Mouse (Mus musculus): Measurements from ENCODE around the gene Pacrg. TPM values are rescaled to one million over a fixed set of nuclear protein-coding genes. Genes with fewer than 3 reads are reported as not detected.

The Pacrg gene
- polyA plus RNA-seq, 1 experiment from 2014 or later = 4.1 TPM

DNA sequence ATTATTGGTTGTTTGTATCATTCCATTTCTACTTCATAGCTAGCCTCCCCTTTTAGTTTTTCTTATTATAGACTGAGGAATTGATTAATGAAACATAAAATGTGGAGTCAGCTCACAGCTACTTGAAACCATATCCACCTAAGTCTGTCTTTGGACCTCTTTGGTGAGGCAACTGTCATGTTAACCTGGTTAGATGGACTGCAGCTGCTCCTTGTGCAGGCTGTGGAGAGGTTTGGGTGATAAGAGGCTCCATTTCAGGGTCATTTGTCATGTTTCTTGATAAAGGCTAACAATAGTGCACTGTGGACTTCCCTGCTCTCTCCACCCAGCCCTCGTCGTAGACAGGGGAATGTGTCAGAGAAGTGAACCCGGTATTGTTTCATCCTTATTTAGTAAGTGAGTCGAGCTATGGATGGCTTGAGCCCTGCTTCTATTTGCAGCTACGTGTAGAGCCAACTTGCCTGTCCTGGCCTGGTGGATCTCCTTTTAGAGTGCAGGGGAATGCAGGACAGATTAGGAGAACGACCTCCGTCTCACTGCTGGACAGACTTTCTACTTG lies 366.2 kb downstream of the Pacrg start:
- WGBS = 80% methylated on average over 7 of the region's 7 CpGs
- no peaks in the 10 kb centered on the region for H3K36me3 ChIP-seq (ENCODE audit: poor library complexity, severe bottlenecking)
- H3K4me2 ChIP-seq = no peak overlapping the region
- no peak overlapping the region for H3K9ac ChIP-seq
- H3K27me3 ChIP-seq = no peaks in the 10 kb centered on the region
- no peak overlapping the region for H3K27ac ChIP-seq
- H3K9me3 ChIP-seq (replicated peaks) = no peaks in the 10 kb centered on the region
- H3K4me3 ChIP-seq = no peak overlapping the region
- peaks cover 13% of the 10 kb centered on the region for H3K4me1 ChIP-seq
- ATAC-seq = no peak

DNA sequence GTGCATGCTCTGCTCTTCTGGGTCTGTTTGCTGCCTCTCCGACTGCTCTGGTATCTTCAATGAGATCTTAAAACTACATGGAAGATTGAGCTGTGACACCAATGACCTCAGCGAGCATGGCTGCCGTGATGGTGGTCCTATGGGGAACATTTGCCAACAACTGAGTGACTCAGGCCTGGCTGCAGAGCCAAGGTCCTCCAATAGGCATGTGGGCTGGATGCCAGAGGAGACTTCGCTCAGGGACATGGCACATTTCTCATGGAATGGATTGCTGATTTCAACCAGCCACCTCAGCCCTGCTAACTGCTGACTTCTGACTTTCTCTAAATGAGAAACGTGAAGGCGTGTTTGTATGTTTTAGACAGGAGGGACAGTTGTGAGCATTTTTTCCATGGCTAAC lies 366.9 kb downstream of the Pacrg start:
- Histone ChIP-seq H3K4me1 (peaks cover 13% of the 10 kb centered on the region), H3K4me2 (no peak overlapping the region), H3K4me3 (no peak overlapping the region), H3K36me3 (ENCODE audit: poor library complexity, severe bottlenecking) (no peaks in the 10 kb centered on the region), H3K27me3 (no peaks in the 10 kb centered on the region), H3K9ac (no peak overlapping the region), H3K27ac (no peak overlapping the region), H3K9me3 (replicated peaks) (no peaks in the 10 kb centered on the region)
- WGBS = 92% methylated on average over 6 of the region's 6 CpGs
- no peak for ATAC-seq

DNA sequence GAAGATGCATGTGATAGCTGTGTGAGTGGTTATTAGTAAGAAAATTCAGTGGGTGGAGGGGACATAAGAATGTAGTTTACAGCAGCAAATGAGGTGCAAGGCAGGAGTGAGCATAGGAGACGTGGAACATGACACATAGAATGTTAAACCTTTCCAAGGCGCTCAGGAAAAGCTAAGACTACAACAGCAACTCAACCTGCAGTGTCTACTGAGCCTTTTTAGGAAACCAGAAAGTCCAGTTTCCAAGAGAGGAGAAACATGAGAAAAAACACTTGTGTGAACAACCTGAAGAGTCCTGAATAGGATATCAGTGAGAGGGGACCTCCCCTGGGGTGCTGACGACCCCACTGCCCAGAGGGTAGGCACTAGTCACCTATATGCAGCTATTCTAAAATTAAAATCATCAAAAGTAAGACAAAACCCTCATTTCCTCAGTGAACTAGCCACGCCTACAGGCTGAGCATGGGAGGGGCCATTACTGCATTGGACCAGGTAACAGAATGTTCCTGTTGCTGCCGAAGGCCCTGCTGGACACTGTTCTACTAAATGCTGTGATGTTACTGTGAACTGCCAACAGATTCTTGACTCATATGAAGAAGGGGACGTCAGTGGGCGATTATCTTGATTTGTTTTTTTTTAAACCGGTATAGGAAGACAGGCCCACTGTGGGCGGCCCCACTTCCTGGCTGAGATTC lies 370.1 kb downstream of the Pacrg start:
- no peak overlapping the region for H3K9ac ChIP-seq
- no peak overlapping the region for H3K4me2 ChIP-seq
- no peak overlapping the region for H3K27ac ChIP-seq
- ATAC-seq = no peak
- H3K27me3 ChIP-seq = no peaks in the 10 kb centered on the region
- no peak overlapping the region for H3K4me3 ChIP-seq
- 89% methylated on average over 9 of the region's 9 CpGs for WGBS
- H3K4me1 ChIP-seq = no peaks in the 10 kb centered on the region
- H3K9me3 ChIP-seq (replicated peaks) = no peaks in the 10 kb centered on the region
- H3K36me3 ChIP-seq (ENCODE audit: poor library complexity, severe bottlenecking) = no peaks in the 10 kb centered on the region

DNA sequence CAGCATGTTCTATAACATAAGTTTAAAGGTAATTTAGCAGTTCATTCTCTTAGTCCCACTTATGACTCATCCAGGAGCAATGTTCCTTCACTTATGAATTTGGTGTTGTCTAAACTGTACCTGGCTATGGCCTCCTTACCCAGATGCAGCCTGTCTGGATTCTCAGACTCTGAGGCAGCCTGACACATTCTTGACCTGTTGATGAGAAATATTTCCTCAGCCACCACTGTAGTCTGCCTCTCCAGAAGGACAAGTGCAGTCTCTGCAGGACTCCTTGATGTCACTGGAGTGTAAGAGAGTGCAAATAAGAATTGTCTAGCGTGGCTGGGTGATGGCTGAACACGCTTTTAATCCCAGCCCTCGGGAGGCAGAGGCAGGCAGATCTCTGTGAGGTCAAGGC lies 373.0 kb downstream of the Pacrg start:
- no peak overlapping the region for H3K27ac ChIP-seq
- no peak for ATAC-seq
- no peaks in the 10 kb centered on the region for H3K27me3 ChIP-seq
- no peaks in the 10 kb centered on the region for H3K9me3 ChIP-seq (replicated peaks)
- H3K4me3 ChIP-seq = no peak overlapping the region
- whole genome bisulfite sequencing = 80% methylated on average over 3 of the region's 3 CpGs
- no peaks in the 10 kb centered on the region for H3K4me1 ChIP-seq
- no peaks in the 10 kb centered on the region for H3K36me3 ChIP-seq (ENCODE audit: poor library complexity, severe bottlenecking)
- no peak overlapping the region for H3K4me2 ChIP-seq
- H3K9ac ChIP-seq = no peak overlapping the region

DNA sequence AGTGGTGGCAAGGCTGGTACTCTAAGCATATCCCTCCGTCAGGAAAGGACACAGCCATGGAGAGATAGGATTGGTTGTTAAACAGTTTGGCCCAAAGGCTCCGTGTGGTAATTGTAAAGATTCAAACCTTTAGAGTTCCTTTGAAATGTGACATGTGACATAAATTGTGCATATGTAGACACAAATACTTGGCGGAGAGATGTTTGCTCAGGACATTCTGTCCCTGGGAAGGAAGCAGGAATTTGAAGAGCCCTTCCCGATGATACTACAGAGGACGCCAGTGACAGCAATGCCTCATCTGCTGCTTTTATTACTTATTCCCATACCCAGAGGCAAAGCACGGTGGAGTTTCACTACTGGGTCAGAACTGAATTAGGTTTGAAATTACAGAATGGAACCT lies 374.6 kb downstream of the Pacrg start:
- H3K9me3 ChIP-seq (replicated peaks) = no peaks in the 10 kb centered on the region
- no peaks in the 10 kb centered on the region for H3K4me1 ChIP-seq
- H3K4me3 ChIP-seq = no peak overlapping the region
- H3K36me3 ChIP-seq (ENCODE audit: poor library complexity, severe bottlenecking) = no peaks in the 10 kb centered on the region
- 91% methylated on average over 6 of the region's 6 CpGs for WGBS
- no peak overlapping the region for H3K4me2 ChIP-seq
- H3K27me3 ChIP-seq = no peaks in the 10 kb centered on the region
- H3K27ac ChIP-seq = no peak overlapping the region
- ATAC-seq = no peak
- no peak overlapping the region for H3K9ac ChIP-seq

DNA sequence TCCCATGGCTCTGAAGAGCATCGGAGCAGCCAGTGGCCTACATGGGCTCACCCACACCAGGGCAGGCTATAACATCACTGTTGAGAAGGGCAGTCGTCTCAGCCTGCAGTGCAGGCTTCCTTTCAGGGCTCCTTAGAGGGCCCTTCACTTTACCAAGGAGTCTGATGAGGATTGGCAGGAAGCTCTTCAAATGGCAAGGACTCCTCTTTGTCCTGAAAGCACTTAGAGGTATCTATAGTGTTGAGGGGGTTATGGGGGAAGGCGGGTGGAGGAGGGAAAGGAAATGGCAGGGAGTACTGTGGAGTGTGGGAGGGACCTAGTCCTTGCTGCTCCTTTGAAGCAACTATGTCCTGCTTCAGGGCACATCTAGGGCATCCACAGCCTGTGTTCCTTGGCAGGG lies 375.4 kb downstream of the Pacrg start:
- no peaks in the 10 kb centered on the region for H3K9me3 ChIP-seq (replicated peaks)
- 63% methylated on average over 2 of the region's 3 CpGs for WGBS
- H3K9ac ChIP-seq = no peak overlapping the region
- H3K4me3 ChIP-seq = no peak overlapping the region
- H3K4me1 ChIP-seq = no peaks in the 10 kb centered on the region
- no peaks in the 10 kb centered on the region for H3K27me3 ChIP-seq
- H3K27ac ChIP-seq = no peak overlapping the region
- ATAC-seq = no peak
- no peaks in the 10 kb centered on the region for H3K36me3 ChIP-seq (ENCODE audit: poor library complexity, severe bottlenecking)
- H3K4me2 ChIP-seq = no peak overlapping the region

DNA sequence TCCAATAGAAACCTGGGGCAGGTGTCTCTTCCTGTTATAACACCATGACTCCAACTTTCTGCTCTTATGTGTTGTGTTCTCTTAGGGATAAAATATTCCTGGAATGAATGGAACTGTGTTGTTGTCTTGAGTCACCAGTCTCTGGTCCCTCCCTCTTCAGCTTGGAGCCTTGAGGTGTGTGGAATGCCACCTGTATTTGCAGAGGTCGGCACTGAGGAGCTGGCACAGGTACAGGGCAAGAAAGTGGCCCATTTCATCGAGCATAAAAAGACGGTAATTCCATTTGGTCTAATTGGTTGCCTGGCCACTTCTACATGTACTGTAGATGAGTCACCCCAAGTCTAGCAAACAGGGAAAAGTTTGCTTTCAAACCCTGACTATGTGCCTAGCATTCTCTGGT lies 376.5 kb downstream of the Pacrg start:
- H3K4me2 ChIP-seq = no peak overlapping the region
- no peak overlapping the region for H3K9ac ChIP-seq
- WGBS = 93% methylated on average over 3 of the region's 3 CpGs
- no peak for ATAC-seq
- no peaks in the 10 kb centered on the region for H3K36me3 ChIP-seq (ENCODE audit: poor library complexity, severe bottlenecking)
- H3K9me3 ChIP-seq (replicated peaks) = no peaks in the 10 kb centered on the region
- H3K4me1 ChIP-seq = no peaks in the 10 kb centered on the region
- no peak overlapping the region for H3K4me3 ChIP-seq
- H3K27ac ChIP-seq = no peak overlapping the region
- H3K27me3 ChIP-seq = no peaks in the 10 kb centered on the region

DNA sequence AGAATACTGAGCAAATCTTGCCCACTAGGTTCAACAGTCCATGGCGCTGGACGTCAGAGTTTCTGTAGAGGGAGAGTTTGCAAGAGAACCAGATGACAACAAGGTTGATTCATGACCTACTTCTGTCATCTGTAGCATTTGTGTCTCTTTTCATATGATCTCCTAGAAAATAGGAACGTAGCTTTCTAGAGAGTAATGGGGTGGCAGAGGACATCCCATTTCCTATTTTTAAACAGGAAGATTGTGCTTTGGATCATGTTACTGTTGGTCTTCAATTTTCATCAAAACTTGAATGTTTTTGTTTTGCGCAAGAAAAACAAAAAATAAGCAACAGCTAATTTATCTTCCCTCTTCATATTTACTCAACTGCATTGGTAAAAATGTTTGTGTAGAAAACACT lies 379.2 kb downstream of the Pacrg start:
- no peaks in the 10 kb centered on the region for H3K9me3 ChIP-seq (replicated peaks)
- no peak overlapping the region for H3K9ac ChIP-seq
- H3K4me1 ChIP-seq = no peaks in the 10 kb centered on the region
- WGBS = 96% methylated on average over 4 of the region's 4 CpGs
- no peak overlapping the region for H3K4me2 ChIP-seq
- no peak for ATAC-seq
- H3K27ac ChIP-seq = no peak overlapping the region
- no peaks in the 10 kb centered on the region for H3K27me3 ChIP-seq
- H3K36me3 ChIP-seq (ENCODE audit: poor library complexity, severe bottlenecking) = no peaks in the 10 kb centered on the region
- no peak overlapping the region for H3K4me3 ChIP-seq

DNA sequence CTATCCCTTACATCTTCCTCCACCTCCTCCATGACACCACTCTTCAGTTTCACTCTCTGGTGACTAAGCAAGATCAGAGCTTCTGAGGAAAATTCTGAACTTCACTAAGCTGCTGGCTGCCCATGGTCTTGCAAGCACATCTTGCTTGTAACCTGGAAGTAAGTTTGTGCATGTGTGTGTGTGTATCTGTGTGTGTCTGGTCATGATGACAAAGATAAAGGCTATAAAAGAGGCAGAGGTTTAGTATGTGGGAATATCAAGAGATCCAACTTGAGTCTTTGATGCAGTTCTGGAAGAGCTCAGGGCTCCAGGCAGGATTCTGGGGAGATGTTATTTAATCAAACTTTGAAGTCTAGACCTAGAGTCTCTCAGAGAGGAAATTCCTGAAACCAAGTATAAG lies 381.4 kb downstream of the Pacrg start:
- no peaks in the 10 kb centered on the region for H3K4me1 ChIP-seq
- no peak overlapping the region for H3K9ac ChIP-seq
- no peaks in the 10 kb centered on the region for H3K9me3 ChIP-seq (replicated peaks)
- no peak for ATAC-seq
- H3K36me3 ChIP-seq (ENCODE audit: poor library complexity, severe bottlenecking) = no peaks in the 10 kb centered on the region
- no peak overlapping the region for H3K27ac ChIP-seq
- H3K4me2 ChIP-seq = no peak overlapping the region
- no peak overlapping the region for H3K4me3 ChIP-seq
- no peaks in the 10 kb centered on the region for H3K27me3 ChIP-seq

DNA sequence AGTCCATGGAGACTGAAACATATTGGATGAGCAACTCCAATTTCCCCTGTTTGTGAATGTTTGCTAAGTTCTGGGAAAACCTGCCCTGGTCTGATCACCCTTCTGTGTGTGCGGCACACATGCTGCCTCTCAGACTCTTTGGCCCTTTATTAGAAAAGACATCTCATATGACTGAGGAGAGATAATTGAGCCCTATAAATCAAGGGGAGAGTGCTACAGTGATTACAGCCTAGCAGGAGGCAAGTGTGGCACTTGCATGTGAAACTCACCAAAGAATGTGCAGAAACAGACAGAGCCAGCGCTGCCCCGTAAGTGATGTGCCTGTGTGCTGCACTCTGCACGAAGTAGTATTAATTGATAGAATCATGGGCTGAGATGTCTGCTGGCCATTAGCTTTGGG lies 383.7 kb downstream of the Pacrg start:
- 81% methylated on average over 4 of the region's 4 CpGs for WGBS
- H3K4me2 ChIP-seq = no peak overlapping the region
- H3K36me3 ChIP-seq (ENCODE audit: poor library complexity, severe bottlenecking) = no peaks in the 10 kb centered on the region
- no peaks in the 10 kb centered on the region for H3K27me3 ChIP-seq
- no peaks in the 10 kb centered on the region for H3K9me3 ChIP-seq (replicated peaks)
- H3K27ac ChIP-seq = no peak overlapping the region
- H3K9ac ChIP-seq = no peak overlapping the region
- no peak for ATAC-seq
- H3K4me3 ChIP-seq = no peak overlapping the region
- peaks cover 9% of the 10 kb centered on the region for H3K4me1 ChIP-seq

DNA sequence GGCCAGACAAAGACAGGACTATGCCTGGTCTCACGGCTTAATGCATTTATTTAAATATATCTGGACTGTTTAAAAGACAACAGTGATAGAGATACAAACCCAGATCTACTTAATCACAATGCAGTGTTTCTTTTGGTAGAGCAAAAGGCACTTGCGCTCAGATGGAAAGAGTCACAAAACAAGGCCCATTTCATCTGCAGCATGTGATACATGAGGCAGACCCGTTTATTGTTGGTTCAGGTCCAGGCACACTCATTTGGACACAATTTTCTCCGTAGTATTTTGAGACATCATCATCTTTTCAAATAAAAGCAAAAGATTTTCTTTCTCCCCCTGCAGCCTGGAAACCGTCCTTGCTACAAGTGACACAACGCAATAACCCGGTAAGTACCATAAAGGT lies 384.1 kb downstream of the Pacrg start:
- Histone ChIP-seq H3K27me3 (no peaks in the 10 kb centered on the region), H3K9me3 (replicated peaks) (no peaks in the 10 kb centered on the region), H3K4me2 (no peak overlapping the region), H3K36me3 (ENCODE audit: poor library complexity, severe bottlenecking) (no peaks in the 10 kb centered on the region), H3K27ac (no peak overlapping the region), H3K4me3 (no peak overlapping the region), H3K9ac (no peak overlapping the region), H3K4me1 (peaks cover 13% of the 10 kb centered on the region)
- 86% methylated on average over 7 of the region's 7 CpGs for whole genome bisulfite sequencing
- ATAC-seq = no peak

DNA sequence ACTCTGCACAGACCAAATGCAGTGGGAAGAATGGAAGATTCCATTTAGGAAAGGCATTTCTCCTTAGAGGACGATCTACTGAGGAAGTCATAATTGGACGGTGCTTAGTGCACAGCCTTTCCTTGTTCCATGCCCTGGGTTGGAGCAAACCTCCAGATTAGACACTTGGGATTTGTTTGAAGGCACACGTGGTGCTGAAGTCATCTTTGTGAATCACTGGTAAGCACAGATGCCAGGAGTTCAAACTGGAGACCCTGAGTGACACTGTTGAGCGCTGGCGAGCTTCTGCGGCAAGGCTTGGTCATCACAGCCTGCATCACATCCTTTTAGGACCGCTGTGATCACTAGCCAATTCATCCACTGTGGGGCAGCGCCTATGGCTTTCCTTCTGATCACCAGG lies 385.7 kb downstream of the Pacrg start:
- H3K27me3 ChIP-seq = no peaks in the 10 kb centered on the region
- H3K36me3 ChIP-seq (ENCODE audit: poor library complexity, severe bottlenecking) = no peaks in the 10 kb centered on the region
- no peak overlapping the region for H3K4me3 ChIP-seq
- H3K4me2 ChIP-seq = no peak overlapping the region
- ATAC-seq = no peak
- 93% methylated on average over 8 of the region's 8 CpGs for WGBS
- H3K4me1 ChIP-seq = peaks cover 28% of the 10 kb centered on the region
- no peaks in the 10 kb centered on the region for H3K9me3 ChIP-seq (replicated peaks)
- no peak overlapping the region for H3K9ac ChIP-seq
- no peak overlapping the region for H3K27ac ChIP-seq

DNA sequence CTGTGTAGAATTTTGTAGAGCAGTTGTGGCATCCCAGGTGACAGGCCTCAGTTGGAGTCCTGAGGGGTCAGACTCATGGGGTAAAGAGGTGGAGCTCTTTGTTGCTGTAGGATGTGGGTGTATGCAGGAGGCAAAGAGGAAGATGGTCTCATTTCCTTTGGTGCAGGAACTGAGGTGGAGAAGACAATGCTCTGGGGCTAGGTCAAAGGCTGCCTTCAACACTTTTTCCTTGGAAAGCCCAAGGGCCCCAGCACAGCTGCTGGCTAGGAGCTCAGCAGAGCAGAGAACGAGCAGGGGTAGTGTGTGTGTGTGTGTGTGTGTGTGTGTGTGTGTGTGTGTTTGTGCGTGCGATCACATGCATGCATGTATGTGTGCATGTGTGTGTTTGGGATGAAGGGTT lies 387.3 kb downstream of the Pacrg start:
- Histone ChIP-seq H3K27ac (no peak overlapping the region), H3K9ac (no peak overlapping the region), H3K4me1 (peaks cover 38% of the 10 kb centered on the region), H3K9me3 (replicated peaks) (no peaks in the 10 kb centered on the region), H3K27me3 (no peaks in the 10 kb centered on the region), H3K4me2 (no peak overlapping the region), H3K36me3 (ENCODE audit: poor library complexity, severe bottlenecking) (no peaks in the 10 kb centered on the region), H3K4me3 (no peak overlapping the region)
- ATAC-seq = no peak
- 86% methylated on average over 3 of the region's 3 CpGs for WGBS

Measured in forebrain, embryonic 13.5 days (tissue).